Mouse (Mus musculus) small intestine, adult 2 months (tissue): Measurements from ENCODE around the gene Sphk2.

Experiments used
- CTCF ChIP-seq: fragments of 200-500 bp; IDR thresholded peaks from 2 replicates; pipeline ENCODE4 v1.5.1; 2012; ENCODE audit warnings: low read depth, mild to moderate bottlenecking, control low read depth, inconsistent platforms, low read length, moderate library complexity, mixed read lengths; ENCODE audit not compliant: insufficient replicate concordance, insufficient read length; ENCODE audit errors: extremely low read depth
- POLR2A ChIP-seq: fragments of 200-500 bp; IDR thresholded peaks from 2 replicates; pipeline ENCODE4 v1.6.1; 2012; ENCODE audit warnings: low read depth, mild to moderate bottlenecking, control low read depth, inconsistent platforms, low read length, moderate library complexity

DNA sequence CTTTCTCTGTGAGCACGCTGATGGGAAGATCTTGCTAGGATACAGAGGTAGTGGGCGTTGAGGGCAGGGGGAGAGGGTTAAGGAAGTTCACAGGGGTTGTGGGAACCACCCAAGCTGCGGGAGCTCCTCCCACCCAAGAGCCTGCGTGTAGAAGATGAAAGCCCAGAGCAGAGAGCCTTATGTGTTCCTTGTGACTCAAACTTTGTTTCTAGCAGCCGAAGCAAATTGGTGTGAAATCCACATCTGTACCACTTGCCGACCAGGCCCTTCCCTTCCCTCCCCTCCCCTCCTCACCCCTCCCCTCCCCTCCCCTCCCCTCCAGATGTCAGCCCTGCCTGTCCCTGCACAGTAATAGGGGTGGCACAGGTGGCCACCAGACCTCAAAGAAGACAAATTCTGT is 22.7 kb downstream of the Sphk2 start:
- TF ChIP-seq CTCF (no peak), POLR2A (no peak)
